Mouse (Mus musculus): ENCODE measurements around the gene Gxylt2. TPM values are rescaled to one million over a fixed set of nuclear protein-coding genes. Genes with fewer than 3 reads are reported as not detected.

The Gxylt2 gene
- polyA plus RNA-seq, 1 experiment from 2014 or later: 3.0 TPM

DNA sequence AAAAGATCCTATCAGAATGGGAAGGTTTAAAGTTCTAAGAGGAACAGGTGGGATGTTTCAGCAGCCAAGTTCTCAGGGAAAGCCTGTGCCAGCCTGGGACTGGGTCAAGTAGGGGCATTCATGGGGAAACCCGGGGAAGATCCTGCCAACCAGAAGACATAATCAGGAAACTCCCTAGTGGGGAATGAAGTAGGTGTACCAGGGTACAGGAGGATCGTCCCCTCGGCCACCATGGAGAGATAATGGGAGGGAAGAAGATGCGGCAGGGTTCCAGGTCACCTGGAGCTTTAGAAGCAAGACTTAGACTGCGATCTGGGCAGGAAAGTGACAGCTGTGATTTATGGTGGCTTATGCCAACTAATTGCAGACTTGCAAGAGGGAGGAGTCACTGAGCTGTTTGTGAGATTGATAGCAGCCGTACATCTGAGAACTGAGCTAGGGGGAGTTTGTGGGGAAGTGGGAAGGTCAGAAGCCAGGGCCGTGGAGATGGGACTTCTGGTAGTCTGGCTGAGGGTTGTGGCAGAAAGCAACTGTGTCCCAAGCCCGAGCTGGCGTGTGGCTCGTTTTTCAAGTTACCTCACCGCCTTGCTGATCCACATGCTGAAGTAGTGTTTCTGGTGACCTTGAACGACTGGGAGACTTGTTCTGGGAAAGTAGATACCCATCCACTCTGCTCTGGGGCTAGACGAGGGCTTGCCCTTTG, 98.0 kb downstream of the Gxylt2 start:
- no peak overlapping the region for H3K9ac ChIP-seq (ENCODE audit: low read length)
- no peak overlapping the region for H3K4me2 ChIP-seq (ENCODE audit: low read depth, low read length)
- H3K9me3 ChIP-seq (ENCODE audit: control insufficient read depth, low read length): no peaks in the 10 kb centered on the region
- H3K4me1 ChIP-seq (replicated peaks; ENCODE audit: control insufficient read depth, insufficient read depth, low read length): no peaks in the 10 kb centered on the region
- peak; percentile 5; the same call in 1 of the 2 replicates for ATAC-seq (ENCODE audit: low read depth)
- H3K36me3 ChIP-seq (ENCODE audit: control insufficient read depth, insufficient read depth, low read length): no peaks in the 10 kb centered on the region
- H3K4me3 ChIP-seq (ENCODE audit: low read length): no peak overlapping the region
- no peaks in the 10 kb centered on the region for H3K27me3 ChIP-seq (ENCODE audit: control insufficient read depth, insufficient read depth, low read depth, low read length)
- WGBS: 45% methylated on average over 13 of the region's 13 CpGs
- H3K27ac ChIP-seq (ENCODE audit: low read length): no peak overlapping the region

GRCm38 (mm10) chr6:100803250-100803649, 98.7 kb downstream of the Gxylt2 start:
- no peak for ATAC-seq (ENCODE audit: low read depth)
- Histone ChIP-seq H3K4me3 (ENCODE audit: low read length) (no peak overlapping the region), H3K36me3 (ENCODE audit: control insufficient read depth, insufficient read depth, low read length) (no peaks in the 10 kb centered on the region), H3K9ac (ENCODE audit: low read length) (no peak overlapping the region), H3K4me1 (replicated peaks; ENCODE audit: control insufficient read depth, insufficient read depth, low read length) (no peaks in the 10 kb centered on the region), H3K27me3 (ENCODE audit: control insufficient read depth, insufficient read depth, low read depth, low read length) (no peaks in the 10 kb centered on the region), H3K27ac (ENCODE audit: low read length) (no peak overlapping the region), H3K9me3 (ENCODE audit: control insufficient read depth, low read length) (no peaks in the 10 kb centered on the region), H3K4me2 (ENCODE audit: low read depth, low read length) (no peak overlapping the region)
- 53% methylated on average over 3 of the region's 3 CpGs for WGBS

DNA sequence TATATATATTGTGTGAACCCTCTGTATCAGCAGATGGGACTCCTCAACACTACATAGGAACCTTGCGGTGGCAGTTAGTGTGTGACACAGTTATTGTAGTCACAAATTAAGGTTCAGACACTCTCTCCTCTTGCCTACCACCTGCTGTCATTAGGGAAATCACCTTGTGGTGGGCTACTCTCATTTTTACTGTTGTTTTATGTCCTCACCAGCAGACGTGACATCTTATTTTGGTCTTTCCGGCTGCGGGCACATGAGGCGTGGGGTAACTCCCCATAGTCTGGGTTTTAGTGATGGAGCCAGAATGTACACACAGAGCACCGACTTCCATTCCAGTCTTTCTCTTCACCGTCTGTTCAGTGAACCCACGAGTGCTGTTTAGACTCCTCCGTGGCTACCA, 102.7 kb downstream of the Gxylt2 start:
- no peaks in the 10 kb centered on the region for H3K4me1 ChIP-seq (replicated peaks; ENCODE audit: control insufficient read depth, insufficient read depth, low read length)
- H3K9ac ChIP-seq (ENCODE audit: low read length): no peak overlapping the region
- no peaks in the 10 kb centered on the region for H3K27me3 ChIP-seq (ENCODE audit: control insufficient read depth, insufficient read depth, low read depth, low read length)
- H3K27ac ChIP-seq (ENCODE audit: low read length): no peak overlapping the region
- H3K9me3 ChIP-seq (ENCODE audit: control insufficient read depth, low read length): no peaks in the 10 kb centered on the region
- no peak overlapping the region for H3K4me3 ChIP-seq (ENCODE audit: low read length)
- WGBS: 87% methylated on average over 9 of the region's 9 CpGs
- no peak for ATAC-seq (ENCODE audit: low read depth)
- H3K36me3 ChIP-seq (ENCODE audit: control insufficient read depth, insufficient read depth, low read length): no peaks in the 10 kb centered on the region
- H3K4me2 ChIP-seq (ENCODE audit: low read depth, low read length): no peak overlapping the region

DNA sequence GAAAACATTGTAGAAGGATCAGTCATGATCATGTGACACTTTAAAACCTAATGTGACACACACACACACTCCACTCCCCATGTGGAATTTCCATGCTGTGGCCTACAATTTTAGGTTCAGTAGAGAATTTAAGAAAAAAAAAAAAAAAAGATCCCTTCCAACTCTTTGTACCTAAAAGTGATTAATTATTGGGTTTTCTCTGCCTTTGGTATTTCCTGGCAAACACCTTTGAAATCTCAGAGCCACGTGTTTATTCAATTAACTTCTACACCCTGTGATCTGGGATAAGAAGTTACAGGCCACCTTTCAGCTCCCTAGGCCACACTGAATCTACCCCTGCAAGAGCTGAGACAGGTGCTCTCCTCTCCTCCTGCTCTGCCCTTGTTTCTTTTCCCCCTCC, 103.2 kb downstream of the Gxylt2 start:
- no peaks in the 10 kb centered on the region for H3K4me1 ChIP-seq (replicated peaks; ENCODE audit: control insufficient read depth, insufficient read depth, low read length)
- H3K9me3 ChIP-seq (ENCODE audit: control insufficient read depth, low read length): no peaks in the 10 kb centered on the region
- no peak overlapping the region for H3K27ac ChIP-seq (ENCODE audit: low read length)
- H3K27me3 ChIP-seq (ENCODE audit: control insufficient read depth, insufficient read depth, low read depth, low read length): no peaks in the 10 kb centered on the region
- 11% methylated on average over 1 of the region's 1 CpGs for WGBS
- H3K4me2 ChIP-seq (ENCODE audit: low read depth, low read length): no peak overlapping the region
- ATAC-seq (ENCODE audit: low read depth): no peak
- no peaks in the 10 kb centered on the region for H3K36me3 ChIP-seq (ENCODE audit: control insufficient read depth, insufficient read depth, low read length)
- H3K9ac ChIP-seq (ENCODE audit: low read length): no peak overlapping the region
- H3K4me3 ChIP-seq (ENCODE audit: low read length): no peak overlapping the region

DNA sequence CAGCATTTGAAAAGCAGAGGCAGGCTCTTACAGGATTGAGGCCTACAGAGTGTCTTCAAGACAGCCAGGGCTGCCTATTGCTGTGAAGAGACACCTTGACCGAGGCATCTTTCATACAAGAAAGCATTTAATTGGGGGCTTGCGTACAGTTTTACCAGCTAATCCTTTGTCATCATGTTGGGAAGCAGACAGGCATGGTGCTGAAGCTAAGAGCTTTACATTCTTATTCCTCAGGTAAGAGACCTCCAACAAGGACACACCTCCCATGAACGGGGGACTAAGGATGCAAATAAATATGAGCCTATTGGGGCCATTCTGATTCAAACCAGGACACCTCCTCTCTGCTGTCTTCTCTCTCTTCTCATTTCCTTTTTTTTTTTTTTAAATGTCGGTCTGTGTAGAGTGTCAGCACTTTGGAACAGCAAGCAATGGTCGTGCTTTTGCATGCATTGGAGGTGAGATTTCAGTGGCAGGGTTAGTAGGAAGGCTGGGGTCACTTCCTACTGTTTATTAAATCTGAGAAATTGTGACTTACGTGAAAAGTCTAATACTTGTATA, 103.8 kb downstream of the Gxylt2 start:
- no peak for ATAC-seq (ENCODE audit: low read depth)
- H3K36me3 ChIP-seq (ENCODE audit: control insufficient read depth, insufficient read depth, low read length): no peaks in the 10 kb centered on the region
- 87% methylated on average over 6 of the region's 6 CpGs for WGBS

GRCm38 (mm10) chr6:100810117-100810516, 105.6 kb downstream of the Gxylt2 start:
- 82% methylated on average over 4 of the region's 4 CpGs for WGBS

More for the DNA sequence above, 103.8 kb downstream of the Gxylt2 start:
- no peak overlapping the region for H3K9ac ChIP-seq (ENCODE audit: low read length)
- no peaks in the 10 kb centered on the region for H3K4me1 ChIP-seq (replicated peaks; ENCODE audit: control insufficient read depth, insufficient read depth, low read length)
- no peak overlapping the region for H3K4me3 ChIP-seq (ENCODE audit: low read length)
- H3K9me3 ChIP-seq (ENCODE audit: control insufficient read depth, low read length): no peaks in the 10 kb centered on the region
- no peak overlapping the region for H3K4me2 ChIP-seq (ENCODE audit: low read depth, low read length)
- H3K27me3 ChIP-seq (ENCODE audit: control insufficient read depth, insufficient read depth, low read depth, low read length): no peaks in the 10 kb centered on the region
- no peak overlapping the region for H3K27ac ChIP-seq (ENCODE audit: low read length)

DNA sequence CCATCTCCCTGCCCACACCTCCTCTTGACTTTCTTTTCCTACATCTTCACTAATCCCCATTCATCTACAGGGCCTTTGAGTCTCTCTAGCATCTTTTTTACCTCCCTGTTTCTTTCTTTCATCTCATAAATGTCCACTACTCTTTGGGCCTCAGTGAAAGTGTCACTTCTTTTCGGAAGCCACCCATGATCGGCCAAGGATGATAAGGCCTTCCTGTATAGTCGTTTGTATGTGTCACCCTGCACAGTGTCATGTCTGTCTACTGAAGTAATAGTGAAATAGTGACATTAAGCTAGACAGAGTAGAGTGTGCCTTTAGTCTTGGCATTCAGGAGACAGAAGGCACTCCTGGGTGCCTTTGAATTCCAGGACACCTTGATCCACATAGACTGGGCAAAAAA, 107.2 kb downstream of the Gxylt2 start:
- no peaks in the 10 kb centered on the region for H3K36me3 ChIP-seq (ENCODE audit: control insufficient read depth, insufficient read depth, low read length)
- H3K9ac ChIP-seq (ENCODE audit: low read length): no peak overlapping the region
- H3K4me3 ChIP-seq (ENCODE audit: low read length): no peak overlapping the region
- ATAC-seq (ENCODE audit: low read depth): no peak
- H3K4me1 ChIP-seq (replicated peaks; ENCODE audit: control insufficient read depth, insufficient read depth, low read length): no peaks in the 10 kb centered on the region
- no peaks in the 10 kb centered on the region for H3K27me3 ChIP-seq (ENCODE audit: control insufficient read depth, insufficient read depth, low read depth, low read length)
- WGBS: 77% methylated on average over 3 of the region's 3 CpGs
- no peak overlapping the region for H3K4me2 ChIP-seq (ENCODE audit: low read depth, low read length)
- no peaks in the 10 kb centered on the region for H3K9me3 ChIP-seq (ENCODE audit: control insufficient read depth, low read length)
- no peak overlapping the region for H3K27ac ChIP-seq (ENCODE audit: low read length)

More at GRCm38 (mm10) chr6:100810117-100810516, 105.6 kb downstream of the Gxylt2 start:
- Histone ChIP-seq H3K4me2 (ENCODE audit: low read depth, low read length) (no peak overlapping the region), H3K4me1 (replicated peaks; ENCODE audit: control insufficient read depth, insufficient read depth, low read length) (no peaks in the 10 kb centered on the region), H3K4me3 (ENCODE audit: low read length) (no peak overlapping the region), H3K9me3 (ENCODE audit: control insufficient read depth, low read length) (no peaks in the 10 kb centered on the region), H3K36me3 (ENCODE audit: control insufficient read depth, insufficient read depth, low read length) (no peaks in the 10 kb centered on the region), H3K9ac (ENCODE audit: low read length) (no peak overlapping the region), H3K27me3 (ENCODE audit: control insufficient read depth, insufficient read depth, low read depth, low read length) (no peaks in the 10 kb centered on the region), H3K27ac (ENCODE audit: low read length) (no peak overlapping the region)
- no peak for ATAC-seq (ENCODE audit: low read depth)

GRCm38 (mm10) chr6:100821367-100821766, 116.8 kb downstream of the Gxylt2 start:
- Histone ChIP-seq H3K27me3 (ENCODE audit: control insufficient read depth, insufficient read depth, low read depth, low read length) (no peaks in the 10 kb centered on the region), H3K36me3 (ENCODE audit: control insufficient read depth, insufficient read depth, low read length) (no peaks in the 10 kb centered on the region), H3K4me2 (ENCODE audit: low read depth, low read length) (no peak overlapping the region), H3K4me1 (replicated peaks; ENCODE audit: control insufficient read depth, insufficient read depth, low read length) (no peaks in the 10 kb centered on the region), H3K9me3 (ENCODE audit: control insufficient read depth, low read length) (no peaks in the 10 kb centered on the region), H3K9ac (ENCODE audit: low read length) (no peak overlapping the region), H3K4me3 (ENCODE audit: low read length) (no peak overlapping the region), H3K27ac (ENCODE audit: low read length) (no peak overlapping the region)
- 57% methylated on average over 2 of the region's 2 CpGs for WGBS
- ATAC-seq (ENCODE audit: low read depth): no peak

DNA sequence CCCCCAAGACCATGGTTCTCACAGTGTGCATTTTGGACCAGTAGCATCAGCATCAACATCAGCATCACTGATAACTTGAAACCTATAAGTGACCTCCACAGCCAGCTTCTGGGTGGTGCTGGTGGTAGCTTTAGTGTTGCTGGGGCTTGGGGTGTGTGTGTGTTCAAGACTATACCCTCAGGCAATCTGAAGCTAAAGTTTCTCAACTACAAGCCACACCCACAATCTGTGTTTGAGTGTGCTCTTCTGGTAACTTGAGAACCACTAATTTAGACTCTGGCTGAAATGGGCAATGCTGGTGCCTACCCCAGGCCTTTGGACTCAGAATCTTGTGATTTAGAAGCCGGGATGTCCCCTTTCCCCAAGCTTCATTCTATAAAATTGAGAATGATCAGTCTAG, 118.8 kb downstream of the Gxylt2 start:
- 65% methylated on average over 1 of the region's 1 CpGs for WGBS
- no peaks in the 10 kb centered on the region for H3K27me3 ChIP-seq (ENCODE audit: control insufficient read depth, insufficient read depth, low read depth, low read length)
- no peak overlapping the region for H3K4me3 ChIP-seq (ENCODE audit: low read length)
- H3K27ac ChIP-seq (ENCODE audit: low read length): no peak overlapping the region
- H3K36me3 ChIP-seq (ENCODE audit: control insufficient read depth, insufficient read depth, low read length): no peaks in the 10 kb centered on the region
- H3K4me2 ChIP-seq (ENCODE audit: low read depth, low read length): no peak overlapping the region
- H3K9ac ChIP-seq (ENCODE audit: low read length): no peak overlapping the region
- ATAC-seq (ENCODE audit: low read depth): no peak
- no peaks in the 10 kb centered on the region for H3K4me1 ChIP-seq (replicated peaks; ENCODE audit: control insufficient read depth, insufficient read depth, low read length)
- no peaks in the 10 kb centered on the region for H3K9me3 ChIP-seq (ENCODE audit: control insufficient read depth, low read length)

Data from lung, embryonic 16.5 days (tissue).